Mouse (Mus musculus) forebrain, postnatal 0 days (tissue): Measurements from ENCODE around the gene Lsm4. TPM values are rescaled to one million over a fixed set of nuclear protein-coding genes. Genes with fewer than 3 reads are reported as not detected.

ENCODE experiments used
- ATAC-seq: fragments of 200-750 bp; cut with Nextera tagmentation; 2 replicates; pipeline ENCODE4 v1.8.0; 2017; ENCODE audit warnings: mild to moderate bottlenecking, moderate library complexity
- DNase-seq: peaks from one replicate; pipeline ENCODE4 v3.0.0-alpha.2; 2015
- H3K27ac ChIP-seq: fragments of 300-500 bp; sonication (generic); 2 replicates; pipeline ENCODE4 v1.5.1; 2014; ENCODE audit warnings: low read depth, mild to moderate bottlenecking, antibody characterized with exemption, low read length, moderate library complexity, mixed read lengths
- H3K27me3 ChIP-seq: fragments of 300-500 bp; sonication (generic); 2 replicates; pipeline ENCODE4 v1.6.1; 2014; ENCODE audit warnings: mild to moderate bottlenecking, low read length, mixed read lengths; ENCODE audit not compliant: insufficient read depth
- H3K36me3 ChIP-seq: fragments of 300-500 bp; sonication (generic); 2 replicates; pipeline ENCODE4 v1.6.1; 2014; ENCODE audit warnings: mild to moderate bottlenecking, moderate library complexity; ENCODE audit not compliant: insufficient read depth
- H3K4me1 ChIP-seq: fragments of 300-500 bp; sonication (generic); 2 replicates; pipeline ENCODE4 v1.6.1; 2014; ENCODE audit warnings: antibody characterized with exemption; ENCODE audit not compliant: insufficient read depth
- H3K4me2 ChIP-seq: fragments of 300-500 bp; sonication (generic); 2 replicates; pipeline ENCODE4 v1.6.1; 2014; ENCODE audit warnings: low read depth, mild to moderate bottlenecking, moderate library complexity
- H3K4me3 ChIP-seq: fragments of 300-500 bp; sonication (generic); 2 replicates; pipeline ENCODE4 v1.5.1; 2014; ENCODE audit warnings: low read depth, low read length, mixed read lengths
- H3K9ac ChIP-seq: fragments of 300-500 bp; sonication (generic); 2 replicates; pipeline ENCODE4 v1.6.1; 2014; ENCODE audit warnings: mild to moderate bottlenecking
- H3K9me3 ChIP-seq: fragments of 300-500 bp; sonication (generic); 2 replicates; pipeline ENCODE4 v1.6.1; 2016; ENCODE audit warnings: low read length
- CTCF ChIP-seq: sonication (generic); IDR thresholded peaks from 2 replicates; pipeline ENCODE4 v1.5.1; 2016; ENCODE audit warnings: antibody characterized with exemption, control low read depth, low read depth
- WGBS: fragments of 180-500 bp; shearing (Covaris S2); extraction: QIAGEN DNeasy Blood & Tissue Kit; methylation state at CpG from one replicate; pipeline ENCODE4 v1.1.7; 2014; 5-methylcytosine and 5-hydroxymethylcytosine counted together
- polyA plus RNA-seq: library from polyadenylated mRNA; unstranded; fragments of >200 nt; fragmentation: Nextera tagmentation; extraction: Ambion mirVana; gene quantifications from 2 replicates; pipeline ENCODE4 v1.2.1, GENCODE M21; 2015
- total RNA-seq: library from RNA; depleted of rRNA; stranded (reverse); fragments of >200 nt; gene quantifications from 2 replicates; pipeline ENCODE4 v1.2.3, GENCODE M21; 2014

The Lsm4 gene
- total and polyA plus RNA-seq, 2 experiments from 2014 or later: 140 to 177 TPM

DNA sequence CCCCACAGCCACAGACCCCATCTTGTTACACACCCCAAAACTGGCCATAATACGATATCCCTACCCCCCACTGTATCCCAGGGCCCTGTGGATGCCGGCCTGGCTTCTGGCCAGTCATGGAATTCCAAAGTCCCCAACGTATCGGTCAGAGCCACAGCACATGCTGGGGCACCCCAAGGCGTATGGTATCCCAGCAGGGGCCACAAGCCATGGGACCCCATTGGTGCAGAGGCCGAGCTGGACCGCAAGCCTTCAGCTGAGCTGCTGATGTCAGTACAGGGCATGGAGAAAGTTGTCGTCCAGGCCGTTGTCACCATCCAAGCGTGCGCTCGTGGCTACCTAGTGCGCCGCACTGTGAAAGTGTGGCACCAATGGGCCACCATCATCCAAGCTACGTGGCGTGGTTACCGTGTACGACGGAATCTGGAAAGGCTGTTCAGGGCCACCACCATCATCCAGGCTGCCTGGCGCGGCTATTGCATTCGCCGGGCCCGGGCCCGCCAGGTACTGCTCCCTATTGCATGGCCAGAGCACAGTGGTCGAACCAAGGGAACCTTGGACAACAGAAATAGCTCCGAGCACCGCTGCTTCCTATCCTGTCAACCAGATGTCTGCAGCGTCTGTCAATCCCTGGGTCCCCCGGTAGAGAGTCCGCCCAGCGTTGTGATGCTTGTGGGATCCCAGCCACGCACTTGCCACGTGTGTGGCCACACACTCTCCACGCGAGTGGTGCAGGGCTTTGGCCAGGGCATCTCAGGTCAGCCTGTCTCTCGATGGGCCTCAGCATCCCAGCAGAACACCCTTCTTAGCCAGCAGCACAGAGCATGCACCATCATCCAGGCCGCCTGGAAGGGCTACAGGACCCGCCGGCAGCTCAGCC is 43.7 kb downstream of the Lsm4 start:
- H3K27ac ChIP-seq: no peak overlapping the region
- no peak for DNase-seq
- no peak overlapping the region for H3K4me2 ChIP-seq
- no peak overlapping the region for H3K4me3 ChIP-seq
- H3K27me3 ChIP-seq: 0 out of 2 replicates have a peak, but pooled peaks cover 4% of the 10 kb centered on the region
- H3K9ac ChIP-seq: no peak overlapping the region
- no peaks in the 10 kb centered on the region for H3K36me3 ChIP-seq
- no peaks in the 10 kb centered on the region for H3K9me3 ChIP-seq
- TF ChIP-seq CTCF: no peak
- no peak for ATAC-seq
- 88% methylated on average over 40 of the region's 40 CpGs for WGBS
- no peaks in the 10 kb centered on the region for H3K4me1 ChIP-seq

DNA sequence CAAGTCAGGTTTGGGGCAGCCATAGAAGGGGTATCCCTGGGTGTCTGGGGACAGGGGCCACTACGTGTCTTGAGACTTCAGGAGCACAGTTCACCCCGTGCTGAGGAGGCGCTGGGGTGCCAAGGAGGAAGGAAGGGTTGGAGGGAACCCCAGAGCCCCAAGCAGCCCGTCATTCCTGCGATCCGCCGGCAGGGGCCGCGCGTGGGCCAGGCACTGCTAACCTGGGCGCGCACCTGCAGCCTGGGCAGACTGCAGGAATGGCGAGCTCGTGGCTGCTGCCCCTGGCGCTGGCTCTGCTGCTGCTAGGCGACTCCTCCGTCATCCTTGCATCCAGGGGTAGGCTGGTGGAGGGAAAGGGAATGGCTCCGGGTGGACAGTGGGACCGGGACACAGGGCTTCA is 45.2 kb downstream of the Lsm4 start, which contains the start of gene Gm3336:
TSS of gene Gm3336 (plus strand) at position 247 of the 400 bp plus-strand sequence.
- ATAC-seq: peak; percentile 52; the same call in 1 of the 2 replicates
- no peak within 1 kb of the TSS; the same call in 1 of the 2 replicates for H3K4me2 ChIP-seq
- 1% methylated on average over 19 of the region's 19 CpGs for WGBS

DNA sequence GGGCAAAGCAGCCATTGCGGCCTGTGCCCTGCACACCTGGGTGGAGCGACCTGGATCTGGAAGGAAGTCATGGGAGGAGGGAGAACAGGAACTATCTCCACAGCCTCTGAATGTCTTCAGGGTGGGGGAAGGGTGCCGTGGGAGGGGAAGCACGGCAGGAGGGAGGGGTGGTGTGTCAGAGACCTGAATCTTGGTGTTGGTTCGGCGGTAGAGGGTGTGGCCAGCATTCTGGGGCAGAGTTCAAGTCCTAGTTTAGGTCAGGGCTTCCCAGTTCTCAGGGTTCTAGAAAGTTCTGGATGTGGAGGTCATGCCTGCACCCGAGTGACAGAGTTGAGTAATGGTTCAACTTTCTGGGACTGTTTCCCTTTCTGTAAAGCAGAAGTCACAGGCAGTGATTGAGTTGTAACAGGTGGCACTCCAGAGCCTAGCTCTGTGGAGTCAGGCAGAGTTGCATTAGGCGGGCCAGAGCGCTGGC is 46.8 kb downstream of the Lsm4 start:
- DNase-seq (no peak), ATAC-seq (no peak)
- 71% methylated on average over 9 of the region's 9 CpGs for WGBS

More for the DNA sequence above, 45.2 kb downstream of the Lsm4 start, which contains the start of gene Gm3336:
- no peaks in the 10 kb centered on the region for H3K9me3 ChIP-seq
- no peak within 1 kb of the TSS for H3K4me3 ChIP-seq
- H3K36me3 ChIP-seq: no peaks in the 10 kb centered on the region
- no peak within 1 kb of the TSS for H3K27ac ChIP-seq
- H3K4me1 ChIP-seq: no peaks in the 10 kb centered on the region
- TF ChIP-seq CTCF: peak; percentile 86
- H3K27me3 ChIP-seq: 0 out of 2 replicates have a peak, but pooled peaks cover 4% of the 10 kb centered on the region
- no peak within 1 kb of the TSS for H3K9ac ChIP-seq
- DNase-seq: peak; percentile 33

DNA sequence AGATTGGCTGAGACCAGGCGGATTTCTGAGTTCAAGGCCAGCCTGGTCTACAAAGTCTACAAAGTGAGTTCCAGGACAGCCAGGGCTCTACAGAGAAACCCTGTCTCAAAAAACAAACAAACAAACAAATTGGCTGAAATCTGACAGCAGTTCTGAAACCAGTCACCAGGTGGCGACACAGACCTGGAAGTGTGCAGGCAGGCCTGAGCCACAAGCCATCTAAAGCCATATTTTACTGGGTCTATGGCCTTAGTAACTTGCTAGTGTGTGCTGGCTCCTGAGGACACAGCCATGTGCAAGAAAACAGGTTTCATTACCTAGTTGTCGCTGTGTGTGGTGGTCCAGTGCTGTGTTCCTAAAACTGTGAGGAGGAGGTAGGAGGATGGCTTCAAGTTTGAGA is 47.7 kb downstream of the Lsm4 start:
- 0 out of 2 replicates have a peak, but pooled peaks cover 4% of the 10 kb centered on the region for H3K27me3 ChIP-seq
- H3K4me1 ChIP-seq: no peaks in the 10 kb centered on the region
- H3K4me3 ChIP-seq: no peak overlapping the region
- 7% methylated on average over 3 of the region's 3 CpGs for WGBS
- H3K4me2 ChIP-seq: no peak overlapping the region
- H3K9ac ChIP-seq: no peak overlapping the region
- peak; percentile 97 for TF ChIP-seq CTCF
- H3K36me3 ChIP-seq: no peaks in the 10 kb centered on the region
- no peak overlapping the region for H3K27ac ChIP-seq
- peak; percentile 79 for ATAC-seq
- peak; percentile 89 for DNase-seq
- H3K9me3 ChIP-seq: no peaks in the 10 kb centered on the region

More for the DNA sequence above, 46.8 kb downstream of the Lsm4 start:
- Histone ChIP-seq H3K4me2 (no peak overlapping the region), H3K27ac (no peak overlapping the region), H3K36me3 (no peaks in the 10 kb centered on the region), H3K27me3 (0 out of 2 replicates have a peak, but pooled peaks cover 4% of the 10 kb centered on the region), H3K4me1 (no peaks in the 10 kb centered on the region), H3K9ac (no peak overlapping the region), H3K9me3 (no peaks in the 10 kb centered on the region), H3K4me3 (no peak overlapping the region)
- no peak for TF ChIP-seq CTCF

DNA sequence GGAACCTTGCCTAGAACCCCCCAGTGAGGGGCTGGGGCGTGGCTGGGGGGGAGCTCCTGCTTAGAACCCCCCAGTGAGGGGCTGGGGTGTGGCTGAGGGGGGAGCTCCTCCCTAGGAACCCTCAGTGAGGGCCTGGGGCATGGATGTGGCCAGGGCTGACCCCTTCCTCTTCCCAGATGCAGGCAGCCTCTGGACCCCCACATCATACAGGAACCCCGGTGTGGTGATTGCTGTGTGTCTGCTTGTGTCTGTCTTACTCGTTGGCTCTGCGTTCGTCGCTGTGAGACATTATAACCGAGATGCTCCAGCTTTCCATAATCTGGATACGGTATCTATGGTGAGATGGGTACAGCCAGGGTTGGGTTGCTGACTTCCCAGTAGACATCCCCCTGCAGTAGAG is 48.6 kb downstream of the Lsm4 start:
- WGBS: 81% methylated on average over 8 of the region's 8 CpGs
- Histone ChIP-seq H3K4me2 (no peak overlapping the region), H3K9ac (no peak overlapping the region), H3K27ac (no peak overlapping the region), H3K36me3 (no peaks in the 10 kb centered on the region), H3K9me3 (no peaks in the 10 kb centered on the region), H3K27me3 (0 out of 2 replicates have a peak, but pooled peaks cover 4% of the 10 kb centered on the region), H3K4me1 (no peaks in the 10 kb centered on the region), H3K4me3 (no peak overlapping the region)
- no peak for TF ChIP-seq CTCF
- ATAC-seq (no peak), DNase-seq (no peak)

DNA sequence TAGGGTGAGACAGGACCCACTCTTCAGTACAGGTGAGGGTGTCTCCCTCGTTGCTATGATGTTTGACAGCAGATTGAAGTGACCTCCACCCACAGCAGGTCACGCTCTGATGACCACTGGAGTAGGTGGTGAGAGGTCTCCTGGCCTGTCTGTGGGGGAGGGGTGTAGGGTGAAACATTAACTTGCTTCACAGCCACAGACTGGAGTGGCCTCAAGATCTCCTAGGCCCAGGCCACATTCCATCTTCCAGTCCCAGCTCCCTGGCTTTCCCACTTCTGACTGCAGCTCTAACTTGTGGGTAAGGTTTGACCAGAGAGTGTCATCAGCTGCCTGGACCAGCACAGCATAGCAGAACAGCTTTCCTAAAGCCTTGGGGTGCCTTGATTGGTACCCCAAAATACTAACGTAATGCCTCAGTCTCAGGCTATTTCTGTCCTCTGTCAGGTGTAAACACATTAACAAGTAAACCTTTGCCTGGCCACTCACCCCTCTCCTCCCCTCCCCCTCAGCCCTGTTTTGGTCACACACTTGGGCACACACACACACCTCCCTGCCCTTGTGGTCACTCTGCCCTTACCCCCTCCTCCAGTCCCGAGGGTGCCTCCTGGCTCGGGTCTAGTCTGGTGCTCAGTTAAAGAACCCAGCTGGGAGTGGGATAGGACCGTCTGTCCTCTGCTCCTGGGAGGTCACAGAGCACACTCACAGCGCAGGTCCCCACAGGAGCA is 50.6 kb downstream of the Lsm4 start, which contains the start of gene Pde4c:
TSS of gene Pde4c (plus strand) at position 235 of the 725 bp plus-strand sequence.
- Histone ChIP-seq H3K27me3 (peaks cover 11% of the 10 kb centered on the region; the same call in 1 of the 2 replicates), H3K27ac (no peak within 1 kb of the TSS), H3K9ac (no peak within 1 kb of the TSS), H3K4me2 (no peak within 1 kb of the TSS), H3K9me3 (no peaks in the 10 kb centered on the region), H3K4me1 (no peaks in the 10 kb centered on the region), H3K4me3 (no peak within 1 kb of the TSS), H3K36me3 (no peaks in the 10 kb centered on the region)
- no peak for TF ChIP-seq CTCF
- WGBS: 73% methylated on average over 7 of the region's 7 CpGs
- ATAC-seq (no peak), DNase-seq (no peak)
